Mouse (Mus musculus): Measurements from ENCODE around the gene Traf4.
"Not testable (repeated sequence)": the region's sequence is repeated elsewhere in the genome, so short reads cannot be mapped to it uniquely, and the experiment has no call there.

Traf4 gene

DNA sequence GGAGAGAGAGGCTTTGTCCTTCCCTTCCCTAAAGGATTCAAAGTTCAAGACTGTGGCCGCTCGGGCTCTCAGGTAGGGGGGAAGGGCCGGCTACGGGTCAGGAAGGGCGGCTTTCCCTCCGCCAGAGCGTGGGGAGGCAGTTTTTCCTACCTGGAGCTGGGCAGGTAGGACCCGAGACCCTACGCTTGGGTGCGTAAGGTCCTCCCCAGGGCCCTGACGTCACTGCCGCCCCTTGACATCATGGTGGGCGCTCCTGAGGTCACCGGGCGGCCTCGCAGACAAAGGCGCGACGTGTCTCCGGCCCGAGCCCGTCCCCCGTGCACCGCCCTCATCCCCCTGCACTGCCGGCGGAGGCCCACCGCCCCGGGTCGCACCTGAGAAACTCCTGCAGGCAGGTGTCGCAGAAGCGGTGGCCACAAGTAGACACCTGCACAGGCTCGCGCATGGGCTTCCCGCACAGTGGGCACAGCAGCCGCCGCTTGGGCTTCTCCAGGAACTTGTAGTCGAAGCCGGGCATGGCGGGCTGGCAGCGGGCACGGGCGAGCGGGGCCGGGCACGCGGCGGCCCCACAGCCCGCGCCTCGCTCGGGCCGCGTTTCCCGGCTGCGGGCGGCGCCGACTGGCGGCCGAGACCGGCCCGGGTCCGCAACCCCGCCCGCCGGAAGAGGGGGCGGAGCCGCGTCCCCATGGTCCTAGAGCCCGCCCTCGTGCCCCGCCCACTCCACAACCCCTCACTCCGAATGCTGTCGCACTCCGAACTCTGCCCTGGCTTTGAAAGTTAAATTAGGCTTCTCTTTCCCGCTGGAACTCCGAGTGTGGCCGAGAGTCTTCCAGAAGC lies at the start of gene Traf4:
Gene Traf4, minus strand, starts transcription at position 666 of the 837 bp plus-strand sequence.
- DNase-seq: peak; percentile 85 to 86

DNA sequence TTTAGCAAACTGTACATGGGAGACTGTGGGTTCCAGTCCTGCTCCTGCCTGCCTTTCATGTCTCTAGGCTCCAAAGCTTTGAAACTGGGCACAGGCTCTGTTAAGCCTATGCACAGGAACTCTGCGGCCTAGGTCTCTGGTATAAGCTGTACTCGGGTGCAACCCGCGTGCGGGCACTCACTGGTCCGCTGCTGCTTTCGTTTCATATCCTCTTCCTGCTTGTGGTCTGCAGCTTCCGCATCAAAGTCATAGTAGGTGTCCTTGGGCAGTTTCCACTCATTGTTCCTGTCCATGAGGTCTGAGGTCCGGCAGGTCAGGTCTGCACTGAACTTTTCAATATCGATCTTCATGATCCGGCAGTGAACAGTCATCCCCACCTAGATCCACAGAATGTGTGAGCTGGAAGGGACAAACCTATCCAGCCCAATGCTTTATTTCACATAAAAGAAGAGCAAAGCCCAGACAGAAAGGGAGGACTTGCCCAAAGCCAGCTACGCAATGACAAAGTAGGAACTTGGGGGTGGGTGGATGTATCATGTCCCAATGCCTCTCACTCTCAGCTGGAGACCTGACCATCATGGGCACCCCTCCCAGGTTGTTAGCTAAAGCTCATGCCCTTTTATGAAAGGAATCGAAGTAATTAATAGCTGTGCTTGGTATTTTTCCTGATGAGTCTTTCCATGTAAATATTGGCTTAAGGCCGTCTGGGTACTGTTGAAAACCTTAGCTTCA lies 47.9 kb upstream of the Traf4 start:
- DNase-seq: no peak

DNA sequence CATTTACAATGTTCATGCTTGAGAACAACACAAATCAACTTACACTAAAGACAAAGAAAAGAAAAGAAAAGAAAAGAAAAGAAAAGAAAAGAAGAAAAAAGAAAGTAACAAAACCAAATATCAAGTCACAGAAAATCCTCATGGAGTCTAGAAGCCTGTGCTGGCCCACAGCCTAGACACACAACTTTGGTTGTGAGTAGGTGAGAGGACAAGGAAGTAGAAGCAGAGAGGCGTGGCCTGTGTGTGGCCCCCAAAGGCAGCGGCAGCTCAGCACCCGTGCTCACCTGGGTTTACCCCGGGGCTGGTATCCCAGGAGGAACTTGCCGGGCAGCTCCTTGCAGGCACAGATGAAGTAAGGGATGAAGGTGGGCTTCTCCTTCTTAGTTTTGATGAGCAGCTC lies 46.1 kb upstream of the Traf4 start:
- DNase-seq: no peak

DNA sequence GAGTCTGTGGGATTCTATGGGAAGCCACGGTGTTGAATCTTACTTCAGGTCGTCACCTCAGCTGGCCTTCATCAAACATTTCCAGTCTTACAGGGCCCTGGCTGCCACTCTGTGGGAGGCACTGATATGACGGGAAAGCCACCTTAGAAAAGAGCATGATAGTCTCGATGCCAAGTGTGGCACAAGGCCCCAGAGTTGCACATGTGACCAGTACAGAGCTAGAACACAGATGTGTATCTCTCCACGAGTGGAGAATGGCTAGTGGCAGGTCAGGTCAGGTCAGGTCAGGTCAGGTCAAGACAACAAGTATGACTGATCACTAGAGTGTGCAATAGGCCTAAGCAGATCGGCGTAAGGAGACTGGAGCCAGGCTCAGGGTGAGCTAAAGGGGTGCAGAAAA lies 45.2 kb upstream of the Traf4 start:
- no peak for DNase-seq

DNA sequence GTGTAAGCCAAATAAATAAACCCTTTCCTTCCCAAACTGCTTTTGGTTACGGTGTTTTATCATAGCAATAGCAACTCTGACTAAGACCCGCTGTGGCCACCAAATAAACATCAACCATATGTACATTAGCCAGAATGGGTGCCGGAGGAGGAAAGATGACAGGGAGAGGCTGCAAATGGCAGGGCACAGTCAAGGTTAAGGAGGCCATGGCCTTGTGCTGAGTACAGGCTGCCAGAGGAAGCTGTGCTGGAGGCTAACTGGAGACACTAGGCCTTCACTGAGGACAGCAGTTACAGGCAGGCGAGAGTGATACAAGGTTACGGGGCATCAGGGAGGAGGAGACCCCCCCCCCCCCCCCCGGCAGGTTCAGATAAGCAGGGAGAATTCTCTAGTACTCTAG lies 44.5 kb upstream of the Traf4 start:
- DNase-seq: no peak

DNA sequence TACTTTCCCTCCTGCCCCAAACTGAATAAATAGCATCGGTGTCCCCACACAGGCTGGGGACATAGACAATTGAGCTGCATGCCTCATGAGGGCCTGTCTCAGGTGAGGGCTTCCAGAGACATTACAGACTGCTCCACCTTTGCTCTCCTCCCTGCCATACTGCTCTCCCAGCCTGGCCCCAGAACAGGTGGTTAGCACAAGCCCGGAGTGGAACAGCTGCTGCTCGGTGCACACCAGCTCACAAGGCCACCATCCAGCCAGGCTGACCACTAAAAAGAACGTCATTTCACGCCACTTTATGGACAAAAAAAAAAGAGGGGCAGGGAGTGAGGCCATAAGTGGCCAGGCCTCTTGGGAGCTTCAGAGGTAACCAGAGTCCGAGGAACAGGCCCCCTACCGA lies 41.8 kb upstream of the Traf4 start:
- no peak for DNase-seq

DNA sequence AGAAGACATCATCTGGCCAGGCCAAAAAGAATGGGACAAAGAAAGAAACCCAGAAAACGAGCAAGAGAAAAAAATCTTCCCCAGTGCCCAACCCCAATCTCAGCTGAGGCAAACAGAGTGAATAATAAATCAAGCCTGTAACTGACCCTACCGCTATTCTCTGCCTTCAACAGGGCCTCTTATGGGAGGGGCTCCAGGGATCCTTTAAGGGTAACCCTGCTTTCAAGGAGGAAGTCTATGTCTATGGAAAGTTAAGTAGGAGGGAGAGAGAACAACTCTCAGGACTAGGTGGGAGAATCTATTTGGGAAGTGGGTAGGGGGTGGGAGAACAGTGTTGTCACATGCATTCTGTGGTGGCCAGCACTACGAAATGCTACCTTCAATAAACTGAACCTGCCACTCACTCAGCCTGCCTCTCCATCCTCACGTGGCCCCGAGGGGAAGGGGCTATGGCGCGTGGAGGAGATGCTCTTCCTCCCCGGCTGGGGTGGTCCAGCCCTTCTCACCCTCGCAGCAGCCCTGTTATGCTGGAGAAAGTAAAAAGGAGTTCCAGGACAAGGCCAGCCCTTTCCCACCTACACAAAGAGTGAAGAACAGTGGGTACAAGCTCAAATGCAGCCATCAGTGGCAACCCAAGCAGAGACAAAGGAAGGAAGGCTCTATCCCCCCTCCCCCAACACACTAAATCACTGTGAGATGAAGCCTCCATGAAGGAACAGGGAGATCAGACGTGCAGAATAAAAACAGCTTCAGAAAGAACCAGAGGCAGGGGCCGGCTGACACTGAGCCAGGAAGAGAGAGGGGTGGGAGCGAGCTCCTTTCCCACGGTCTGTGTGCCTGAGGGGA lies 40.2 kb upstream of the Traf4 start:
- DNase-seq: no peak

DNA sequence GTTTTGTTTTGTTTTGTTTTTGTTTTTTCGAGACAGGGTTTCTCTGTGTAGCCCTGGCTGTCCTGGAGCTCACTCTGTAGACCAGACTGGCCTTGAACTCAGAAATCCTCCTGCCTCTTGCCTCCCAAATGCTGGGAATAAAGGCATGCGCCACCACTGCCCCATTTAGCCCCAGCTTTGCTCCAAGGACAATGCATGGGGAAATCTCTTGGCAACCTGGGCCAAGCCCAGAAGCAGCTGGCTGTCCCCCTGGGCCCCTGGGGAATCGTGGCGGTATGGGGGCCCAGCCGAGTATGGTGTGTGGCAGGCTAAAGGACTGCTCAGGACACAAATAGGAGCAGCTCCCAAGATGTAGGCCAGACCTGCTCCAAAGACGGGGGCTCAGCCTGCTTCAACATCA lies 38.9 kb upstream of the Traf4 start:
- no peak for DNase-seq

DNA sequence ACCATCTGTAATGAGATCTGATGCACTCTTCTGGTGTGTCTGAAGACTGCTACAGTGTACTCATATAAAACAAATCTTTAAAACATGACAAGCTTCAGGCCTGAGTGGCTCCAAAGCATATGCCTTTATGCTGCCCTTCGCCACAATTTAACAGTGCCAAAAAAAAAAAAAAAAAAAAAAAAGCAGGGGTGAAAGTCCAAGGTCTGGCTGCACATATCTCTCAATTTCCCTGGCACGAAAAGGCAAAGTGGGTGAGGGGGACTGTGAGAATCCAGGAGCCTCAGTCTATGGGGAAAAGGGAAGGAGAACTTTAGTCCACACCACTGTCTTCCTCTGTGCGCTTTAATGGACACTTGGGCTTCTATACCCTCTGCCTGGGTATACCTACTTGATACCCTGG lies 37.0 kb upstream of the Traf4 start:
- DNase-seq: no peak

DNA sequence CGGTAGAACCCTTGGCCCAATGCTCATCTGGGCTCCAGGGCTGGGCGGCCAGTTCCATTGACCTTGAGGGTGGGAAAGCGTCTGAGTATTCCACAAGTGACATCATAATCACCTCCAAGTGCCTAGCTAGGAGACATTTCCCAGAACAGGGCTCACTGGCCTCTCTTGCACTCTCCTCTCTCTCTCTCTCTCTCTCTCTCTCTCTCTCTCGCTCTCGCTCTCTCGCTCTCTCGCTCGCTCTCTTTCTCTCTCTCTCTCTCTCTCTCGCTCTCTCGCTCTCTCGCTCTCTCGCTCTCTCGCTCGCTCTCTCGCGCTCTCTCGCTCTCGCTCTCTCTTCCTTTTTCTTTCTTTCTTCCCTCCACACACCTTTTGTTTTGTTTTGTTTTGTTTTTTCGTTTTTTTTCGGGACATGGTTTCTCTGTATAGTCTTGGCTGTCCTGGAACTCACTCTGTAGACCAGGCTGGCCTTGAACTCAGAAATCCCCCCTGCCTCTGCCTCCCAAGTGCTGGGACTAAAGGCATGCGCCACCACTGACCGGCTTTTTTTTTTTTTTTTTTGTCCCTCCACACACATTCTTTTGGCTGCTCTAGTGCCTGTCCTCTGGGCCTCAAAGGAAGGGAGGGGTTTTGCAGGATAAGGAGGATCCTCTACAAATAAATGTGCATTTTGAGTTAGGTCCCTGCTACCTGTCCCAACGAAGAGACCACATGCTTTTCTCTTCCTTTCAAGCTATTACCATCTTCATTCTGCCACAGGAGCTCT lies 29.9 kb upstream of the Traf4 start:
- no peak for DNase-seq

DNA sequence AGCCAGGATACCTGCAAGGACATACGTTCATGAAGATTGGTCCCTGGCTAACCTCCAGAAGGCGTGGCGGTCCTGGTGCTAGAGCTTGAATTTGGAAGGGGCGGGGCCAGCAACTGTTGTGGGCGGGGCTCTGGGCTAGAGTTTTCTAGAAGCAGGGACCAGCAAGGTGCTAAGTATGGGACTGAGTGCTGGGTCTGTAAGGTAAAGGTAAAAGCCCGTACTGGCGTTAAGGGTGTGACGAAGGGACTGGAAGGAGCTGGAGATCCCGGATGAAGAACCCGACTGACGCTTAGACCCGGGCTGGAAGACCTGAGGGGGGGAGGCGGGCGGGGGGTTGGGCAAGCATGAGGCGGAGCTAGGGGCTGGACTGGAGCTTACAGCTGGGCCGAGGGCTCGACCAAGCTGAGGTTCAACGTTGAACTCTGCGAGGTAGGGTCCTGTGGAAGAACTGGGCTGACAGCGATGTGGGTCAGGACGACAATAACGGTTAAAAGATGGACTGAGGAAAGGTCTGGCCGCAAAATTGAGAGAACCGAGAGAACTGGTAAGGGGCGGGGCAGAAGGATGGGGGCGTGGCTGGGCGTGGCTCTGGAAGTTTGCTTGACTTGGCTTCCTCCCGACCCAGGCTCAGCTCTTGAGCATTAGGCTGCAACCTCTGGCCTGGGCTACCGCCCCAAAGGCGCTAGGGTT lies 29.2 kb upstream of the Traf4 start:
- peak; percentile 35 to 66 for DNase-seq

DNA sequence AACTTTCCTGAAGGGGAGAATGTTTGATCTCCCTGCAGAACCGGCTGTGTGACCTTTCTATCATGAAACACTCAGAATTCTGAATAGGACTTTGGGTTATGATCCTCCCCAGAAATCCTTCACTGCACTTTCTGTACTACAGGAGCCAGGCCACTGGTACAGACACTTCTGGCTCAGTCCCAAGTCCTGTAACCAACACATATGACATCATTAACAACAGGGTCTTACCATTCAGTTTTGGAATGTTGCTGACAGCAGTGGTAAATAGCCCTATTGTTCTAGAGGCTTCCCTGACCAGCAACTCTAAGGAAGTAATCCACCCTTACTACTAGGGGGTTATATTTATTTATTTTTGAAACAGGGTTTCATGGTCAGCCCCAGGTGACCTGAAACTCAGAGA lies 27.7 kb upstream of the Traf4 start, which contains the start of gene Proca1:
Gene Proca1, plus strand, starts transcription at position 280 of the 400 bp plus-strand sequence.
- DNase-seq: no peak

DNA sequence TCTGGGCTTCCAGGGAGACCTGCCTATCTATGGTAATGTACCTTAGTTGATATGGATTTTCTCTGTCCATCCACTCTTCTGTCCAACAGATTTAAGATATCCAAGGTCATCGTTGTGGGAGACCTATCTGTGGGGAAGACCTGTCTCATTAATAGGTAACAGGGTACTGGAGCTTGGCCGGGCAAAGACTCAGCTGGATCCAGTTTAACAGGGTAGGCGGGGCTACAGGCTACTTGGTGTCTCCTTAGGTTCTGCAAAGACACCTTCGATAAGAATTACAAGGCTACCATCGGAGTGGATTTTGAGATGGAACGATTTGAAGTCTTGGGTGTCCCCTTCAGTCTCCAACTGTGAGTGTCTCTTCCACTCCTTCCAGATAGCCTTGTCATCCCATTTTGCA lies 24.7 kb upstream of the Traf4 start:
- DNase-seq: no peak

DNA sequence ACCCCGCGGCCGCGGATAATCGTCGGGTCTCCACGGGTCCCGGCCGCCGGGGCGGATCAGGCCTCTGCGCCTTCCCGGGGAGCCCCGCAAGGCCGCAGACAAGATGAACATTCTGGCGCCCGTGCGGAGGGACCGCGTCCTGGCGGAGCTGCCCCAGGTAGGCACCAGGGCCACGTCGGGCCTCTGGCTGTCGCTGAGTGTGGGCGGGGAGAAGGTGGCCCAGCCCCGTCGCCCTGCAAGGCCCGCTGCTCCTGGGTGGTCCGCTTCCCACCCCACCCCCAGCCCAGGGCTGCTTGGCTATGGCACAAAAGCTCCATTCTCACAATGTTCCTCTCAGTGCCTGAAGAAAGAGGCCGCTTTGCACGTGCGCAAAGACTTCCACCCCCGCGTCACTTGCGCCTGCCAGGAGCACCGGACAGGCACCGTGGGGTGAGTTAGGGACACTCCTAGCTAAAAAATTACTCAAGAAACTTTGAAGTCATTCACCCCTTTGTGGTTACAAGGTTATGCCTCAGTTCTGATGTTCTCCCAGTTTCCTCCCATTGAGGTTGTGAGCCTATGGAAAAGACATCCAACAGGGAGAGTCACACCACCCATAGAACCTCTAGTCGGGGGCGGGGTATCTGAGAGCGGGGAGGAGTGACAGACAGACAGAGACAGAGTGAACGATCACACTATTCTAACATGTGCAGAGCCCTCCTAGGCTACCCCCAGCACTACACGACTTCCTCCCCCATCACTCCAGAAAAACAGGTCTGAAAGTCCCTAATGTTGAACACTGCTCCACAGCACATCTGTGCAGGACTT lies 24.0 kb upstream of the Traf4 start:
- DNase-seq: peak; percentile 55 to 67

DNA sequence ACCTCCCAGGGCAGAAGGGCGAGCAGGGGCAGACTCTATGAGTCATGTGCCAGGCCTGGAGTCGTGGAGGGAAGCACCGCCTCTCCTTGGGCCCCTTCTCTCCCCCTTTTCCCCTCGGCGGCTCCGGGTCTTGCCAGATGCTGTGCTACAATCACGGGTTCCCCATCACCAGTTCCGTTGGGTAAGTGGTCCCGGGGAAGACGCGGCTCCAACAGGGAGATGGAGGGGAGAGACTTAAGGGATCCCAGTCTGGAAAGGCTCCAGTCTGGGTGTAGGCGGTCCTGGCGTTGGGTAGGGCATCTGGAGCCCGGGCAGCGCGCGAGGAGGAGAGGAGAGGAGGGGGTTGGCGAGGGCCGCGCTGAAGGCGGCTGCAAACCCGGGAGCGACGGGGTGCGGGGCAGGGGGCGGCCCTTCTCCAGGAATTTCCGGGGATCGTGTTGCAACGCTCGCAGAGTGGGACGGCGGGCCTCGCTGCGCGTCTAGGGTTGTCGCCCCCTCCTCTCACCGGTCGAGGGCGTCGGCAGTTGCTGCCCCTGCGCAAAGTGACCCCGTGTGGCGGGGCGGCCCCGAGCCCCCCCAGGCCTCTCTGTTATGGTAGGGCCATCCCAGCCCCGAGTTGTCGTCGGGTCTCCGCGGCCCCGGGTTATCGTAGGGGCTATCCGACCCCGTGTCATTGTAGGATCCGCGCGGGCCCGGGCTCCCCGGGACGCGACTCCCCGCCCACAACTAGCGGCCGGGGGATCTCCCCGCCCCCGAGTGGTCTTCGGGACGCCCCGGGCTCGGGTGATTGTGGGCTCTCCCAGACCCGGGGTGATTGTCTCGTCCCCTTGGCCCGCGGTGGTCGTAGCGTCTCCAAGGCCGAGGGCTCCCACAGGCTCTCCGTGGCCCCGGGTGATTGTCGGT lies 23.2 kb upstream of the Traf4 start, which contains the start of gene Rab34:
Gene Rab34, plus strand, starts transcription at position 100 of the 903 bp plus-strand sequence.
- DNase-seq: peak; percentile 66 to 75

DNA sequence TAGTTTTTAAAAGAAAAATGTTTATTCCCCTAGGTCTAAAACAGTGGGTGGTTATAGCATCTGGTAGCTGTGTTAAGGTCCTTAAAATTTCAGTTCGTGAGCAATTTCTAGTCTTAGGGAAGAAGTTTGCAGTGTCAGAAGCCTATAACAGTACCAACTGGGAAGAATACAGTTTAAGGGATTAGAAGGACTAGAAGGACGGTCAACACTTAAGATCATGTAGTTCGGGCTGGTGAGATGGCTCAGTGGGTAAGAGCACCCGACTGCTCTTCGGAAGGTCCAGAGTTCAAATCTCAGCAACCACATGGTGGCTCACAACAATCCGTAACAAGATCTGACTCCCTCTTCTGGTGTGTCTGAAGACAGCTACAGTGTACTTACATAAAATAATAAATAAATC lies 19.3 kb upstream of the Traf4 start:
- DNase-seq: not testable (repeated sequence)

DNA sequence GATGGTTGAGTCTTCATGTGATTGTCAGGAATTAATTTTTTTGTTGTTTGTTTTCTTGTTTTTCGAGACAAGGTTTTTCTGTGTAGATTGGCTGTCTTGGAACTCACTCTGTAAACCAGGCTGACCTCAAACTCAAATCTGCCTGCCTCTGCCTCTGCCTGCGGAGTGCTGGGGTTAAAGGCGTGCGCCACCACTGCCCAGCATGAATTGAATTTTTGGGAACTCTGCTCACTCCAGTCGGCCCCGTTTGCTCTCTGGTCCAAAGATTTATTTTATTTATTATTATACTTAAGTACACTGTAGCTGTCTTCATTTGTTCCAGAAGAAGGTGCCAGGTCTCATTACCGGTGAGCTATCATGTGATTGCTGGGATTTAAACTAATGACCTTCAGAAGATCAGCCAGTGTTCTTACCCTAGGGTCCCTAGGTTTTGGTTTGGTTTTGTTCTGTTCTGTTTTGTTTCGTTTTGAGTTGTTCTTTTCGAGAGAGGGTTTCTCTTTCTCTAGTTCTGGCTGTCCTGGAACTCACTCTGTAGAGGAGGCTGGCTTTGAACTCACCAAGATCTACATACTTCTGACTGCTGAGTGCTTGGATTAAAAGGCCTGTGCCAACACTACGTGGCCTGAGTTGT lies 18.6 kb upstream of the Traf4 start:
- no peak for DNase-seq

DNA sequence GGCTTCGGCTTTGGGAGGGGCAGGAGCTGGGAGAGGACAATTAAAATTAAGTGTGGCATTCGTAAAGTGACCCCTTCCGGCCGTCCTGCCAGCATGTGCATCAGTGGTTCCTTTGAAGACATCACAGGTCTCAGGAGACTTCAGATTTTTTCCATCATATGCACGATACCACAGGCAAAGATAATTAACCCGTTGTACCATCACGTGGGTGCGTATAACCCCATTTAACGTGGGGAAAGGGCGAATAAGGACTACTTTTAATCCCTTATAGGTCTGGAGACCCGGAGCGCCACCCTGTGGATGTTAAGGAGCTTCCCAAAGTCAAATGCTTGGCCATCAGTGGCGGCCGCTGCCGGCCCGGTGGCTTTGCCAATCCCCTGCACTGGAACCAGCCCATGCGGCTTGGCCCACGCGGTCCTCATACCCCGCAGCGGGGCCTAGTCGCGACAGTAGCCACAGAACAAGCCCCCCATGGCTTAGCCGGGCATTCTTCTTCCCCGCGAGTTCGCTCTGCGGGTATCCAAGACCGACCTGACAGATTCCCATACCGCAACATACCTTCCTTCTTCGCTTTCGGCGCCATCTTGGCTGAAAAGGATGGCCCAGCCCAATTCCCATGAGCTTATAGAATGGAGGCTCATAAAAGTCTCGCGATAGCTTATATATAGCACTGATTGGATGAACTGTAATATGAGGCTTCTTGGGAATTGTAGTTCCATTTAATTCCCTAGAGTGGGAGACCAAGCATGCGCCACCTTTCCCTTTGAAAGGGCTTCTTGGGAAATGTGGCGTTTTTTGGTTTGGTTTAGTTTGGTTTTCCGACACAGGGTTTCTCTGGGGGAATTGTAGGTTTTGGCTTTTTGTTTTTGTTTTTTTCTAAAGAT lies 17.8 kb upstream of the Traf4 start, which contains the start of gene Rpl23a:
Gene Rpl23a, minus strand, starts transcription at position 624 of the 884 bp plus-strand sequence.
- peak; percentile 84 to 89 for DNase-seq
